Mouse (Mus musculus) bone marrow, adult 2 months (tissue): ENCODE results near the gene Ugt1a2.

Experiments
- CTCF ChIP-seq: fragments of 200-500 bp; IDR thresholded peaks from 2 replicates; pipeline ENCODE4 v1.5.1; 2011; ENCODE audit warnings: low read length, control low read depth; ENCODE audit not compliant: control insufficient read depth, insufficient read depth
- POLR2A ChIP-seq: fragments of 200-500 bp; IDR thresholded peaks from 2 replicates; pipeline ENCODE4 v1.6.1; 2011; ENCODE audit warnings: low read depth, mild to moderate bottlenecking, control low read depth, low read length, borderline replicate concordance; ENCODE audit not compliant: control insufficient read depth

GRCm38 (mm10) chr1:88213061-88213460, 12.7 kb downstream of the Ugt1a2 start:
- TF ChIP-seq CTCF (no peak), POLR2A (no peak)
